Mouse (Mus musculus): ENCODE results near the gene Ncoa6. TPM values are rescaled to one million over a fixed set of nuclear protein-coding genes. Genes with fewer than 3 reads are reported as not detected.

Gene Ncoa6
- polyA plus RNA-seq, 1 experiment from 2014 or later = 34.7 TPM

GRCm38 (mm10) chr2:155394586-155394985, 79.1 kb downstream of the Ncoa6 start:
- DNase-seq (ENCODE audit: low spot score) = no peak
- no peak overlapping the region for H3K27ac ChIP-seq (ENCODE audit: low read depth, low read length)
- 71% methylated on average over 5 of the region's 5 CpGs for WGBS

DNA sequence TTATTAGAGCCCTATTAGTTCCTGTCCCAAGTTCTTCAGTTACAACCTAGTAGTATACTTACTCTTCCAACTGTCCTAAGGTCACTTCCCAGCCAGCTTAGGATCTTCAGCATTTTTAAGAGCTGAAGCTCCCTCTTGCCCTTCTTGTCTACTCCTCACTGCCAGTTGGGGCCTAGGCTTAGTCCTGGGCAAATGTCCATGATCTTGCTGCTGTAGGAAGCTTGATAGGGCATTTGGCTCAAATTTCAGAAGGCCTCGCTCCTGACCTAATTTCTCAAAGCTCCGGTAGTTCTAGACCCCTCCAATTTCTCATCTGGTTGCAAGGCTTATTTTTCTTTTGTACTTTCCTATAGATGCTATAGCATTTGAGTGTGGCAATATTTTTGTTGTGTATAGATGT, 85.1 kb downstream of the Ncoa6 start:
- Histone ChIP-seq H3K4me3 (ENCODE audit: low read depth, low read length) (no peak overlapping the region), H3K27ac (ENCODE audit: low read depth, low read length) (no peak overlapping the region), H3K4me2 (ENCODE audit: low read depth) (no peak overlapping the region), H3K4me1 (ENCODE audit: control insufficient read depth, insufficient read depth, low read length) (peaks cover 10% of the 10 kb centered on the region; the same call in 1 of the 2 replicates), H3K27me3 (ENCODE audit: control insufficient read depth, insufficient read depth, low read length) (no peaks in the 10 kb centered on the region), H3K36me3 (ENCODE audit: control insufficient read depth, insufficient read depth, low read length) (peaks cover 3% of the 10 kb centered on the region), H3K9me3 (ENCODE audit: control insufficient read depth, low read length) (no peaks in the 10 kb centered on the region), H3K9ac (ENCODE audit: low read length) (no peak overlapping the region)
- ATAC-seq (ENCODE audit: insufficient read depth, low FRiP score, low TSS enrichment) (no peak), DNase-seq (ENCODE audit: low spot score) (no peak)
- WGBS = 90% methylated on average over 2 of the region's 2 CpGs

More at GRCm38 (mm10) chr2:155394586-155394985, 79.1 kb downstream of the Ncoa6 start:
- no peak overlapping the region for H3K4me2 ChIP-seq (ENCODE audit: low read depth)
- H3K9me3 ChIP-seq (ENCODE audit: control insufficient read depth, low read length) = no peaks in the 10 kb centered on the region
- no peaks in the 10 kb centered on the region for H3K27me3 ChIP-seq (ENCODE audit: control insufficient read depth, insufficient read depth, low read length)
- ATAC-seq (ENCODE audit: insufficient read depth, low FRiP score, low TSS enrichment) = no peak
- no peak overlapping the region for H3K9ac ChIP-seq (ENCODE audit: low read length)
- no peaks in the 10 kb centered on the region for H3K4me1 ChIP-seq (ENCODE audit: control insufficient read depth, insufficient read depth, low read length)
- H3K4me3 ChIP-seq (ENCODE audit: low read depth, low read length) = no peak overlapping the region
- H3K36me3 ChIP-seq (ENCODE audit: control insufficient read depth, insufficient read depth, low read length) = peaks cover 5% of the 10 kb centered on the region; the same call in 1 of the 2 replicates

DNA sequence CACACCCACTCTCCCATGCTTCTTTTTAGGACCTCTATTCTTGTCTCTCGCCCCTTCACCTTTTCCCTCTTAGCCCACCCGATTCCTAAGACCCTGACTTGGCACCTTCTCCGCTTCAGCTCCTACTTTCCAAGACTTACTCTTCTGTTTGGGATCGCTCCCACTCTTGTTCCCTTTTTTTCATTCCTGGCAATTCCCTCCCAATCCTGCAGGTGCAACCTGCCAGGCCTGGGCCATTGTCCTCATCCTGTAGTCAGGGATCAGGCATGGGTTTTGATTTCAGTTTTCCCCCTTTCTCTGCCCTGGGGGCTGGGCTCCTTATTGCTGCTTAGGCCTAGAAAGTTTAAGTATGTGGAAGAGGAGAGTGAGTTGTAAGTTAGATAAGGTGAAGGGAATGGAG, 86.6 kb downstream of the Ncoa6 start:
- Histone ChIP-seq H3K4me2 (ENCODE audit: low read depth) (no peak overlapping the region), H3K9ac (ENCODE audit: low read length) (no peak overlapping the region), H3K27me3 (ENCODE audit: control insufficient read depth, insufficient read depth, low read length) (no peaks in the 10 kb centered on the region), H3K36me3 (ENCODE audit: control insufficient read depth, insufficient read depth, low read length) (peaks cover 3% of the 10 kb centered on the region), H3K9me3 (ENCODE audit: control insufficient read depth, low read length) (no peaks in the 10 kb centered on the region), H3K27ac (ENCODE audit: low read depth, low read length) (no peak overlapping the region), H3K4me3 (ENCODE audit: low read depth, low read length) (no peak overlapping the region), H3K4me1 (ENCODE audit: control insufficient read depth, insufficient read depth, low read length) (peaks cover 20% of the 10 kb centered on the region)
- no peak for DNase-seq (ENCODE audit: low spot score)
- ATAC-seq (ENCODE audit: insufficient read depth, low FRiP score, low TSS enrichment) = no peak
- 59% methylated on average over 4 of the region's 4 CpGs for WGBS

DNA sequence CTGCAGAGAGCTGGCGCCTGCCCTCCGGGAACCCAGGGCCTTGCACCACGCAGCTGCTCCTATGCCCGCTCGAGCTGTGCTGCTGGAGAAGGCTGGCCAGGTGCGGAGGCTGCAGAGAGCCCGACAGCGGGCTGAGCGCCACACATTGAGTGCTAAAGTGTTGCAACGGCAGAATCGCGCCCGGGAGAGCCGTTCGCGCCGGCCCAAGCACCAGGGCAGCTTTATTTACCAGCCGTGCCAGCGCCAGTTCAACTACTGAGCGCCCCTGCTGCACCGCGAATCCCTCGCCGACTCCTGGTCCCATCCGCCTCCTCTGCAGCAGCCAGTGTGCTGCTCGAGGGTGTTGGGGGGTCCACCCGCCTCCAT, 87.2 kb downstream of the Ncoa6 start:
- peaks cover 3% of the 10 kb centered on the region for H3K36me3 ChIP-seq (ENCODE audit: control insufficient read depth, insufficient read depth, low read length)
- DNase-seq (ENCODE audit: low spot score) = no peak
- peak overlapping the region; percentile 9; the same call in 1 of the 2 replicates for H3K4me2 ChIP-seq (ENCODE audit: low read depth)
- peak overlapping the region; percentile 6; the same call in 1 of the 2 replicates for H3K9ac ChIP-seq (ENCODE audit: low read length)
- 15% methylated on average over 27 of the region's 27 CpGs for WGBS
- H3K9me3 ChIP-seq (ENCODE audit: control insufficient read depth, low read length) = no peaks in the 10 kb centered on the region
- no peak overlapping the region for H3K27ac ChIP-seq (ENCODE audit: low read depth, low read length)
- H3K27me3 ChIP-seq (ENCODE audit: control insufficient read depth, insufficient read depth, low read length) = no peaks in the 10 kb centered on the region
- ATAC-seq (ENCODE audit: insufficient read depth, low FRiP score, low TSS enrichment) = no peak
- 0 out of 2 replicates have a peak overlapping the region, but pooled peaks have one; percentile 1 for H3K4me3 ChIP-seq (ENCODE audit: low read depth, low read length)
- peaks cover 20% of the 10 kb centered on the region for H3K4me1 ChIP-seq (ENCODE audit: control insufficient read depth, insufficient read depth, low read length)

DNA sequence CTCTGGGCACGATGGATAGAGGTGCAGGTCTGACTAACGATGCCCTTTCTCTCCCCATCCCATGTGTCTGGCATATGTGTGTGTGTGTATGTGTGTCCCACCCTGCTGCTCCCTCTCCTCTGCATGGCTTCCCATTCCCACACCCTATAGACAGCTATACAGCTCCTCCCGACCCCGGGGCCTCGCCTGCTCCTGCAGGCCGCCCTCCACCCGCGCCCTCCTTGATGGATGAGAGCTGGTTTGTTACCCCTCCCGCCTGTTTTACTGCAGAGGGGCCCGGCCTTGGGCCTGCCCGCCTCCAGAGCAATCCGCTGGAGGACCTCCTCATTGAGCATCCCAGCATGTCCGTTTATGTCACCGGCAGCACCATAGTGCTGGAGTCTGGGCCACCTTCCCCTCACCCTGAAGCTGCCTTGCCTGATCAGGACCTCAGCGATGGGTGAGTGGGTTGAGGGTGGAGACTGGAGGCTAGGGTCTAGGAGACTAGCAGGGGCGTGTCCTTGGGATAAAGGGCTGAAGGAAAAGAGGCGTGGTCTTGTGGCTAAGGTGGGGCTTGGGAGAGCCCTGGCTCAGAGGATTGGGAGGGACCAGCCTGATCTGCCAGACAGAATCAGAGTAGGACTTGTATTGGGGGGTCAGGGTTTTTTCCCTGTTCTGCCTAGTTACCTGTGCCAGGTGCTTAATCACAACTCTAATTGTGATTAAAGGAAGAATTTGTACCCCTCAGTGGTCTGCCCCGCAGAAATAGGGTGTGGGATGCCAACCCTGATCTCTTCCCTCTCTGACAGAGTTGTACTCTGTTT, 87.8 kb downstream of the Ncoa6 start:
- no peak overlapping the region for H3K27ac ChIP-seq (ENCODE audit: low read depth, low read length)
- ATAC-seq (ENCODE audit: insufficient read depth, low FRiP score, low TSS enrichment) (no peak), DNase-seq (ENCODE audit: low spot score) (peak; percentile 15)
- H3K4me2 ChIP-seq (ENCODE audit: low read depth) = peak overlapping the region; percentile 9; the same call in 1 of the 2 replicates
- peaks cover 3% of the 10 kb centered on the region; the same call in 1 of the 2 replicates for H3K36me3 ChIP-seq (ENCODE audit: control insufficient read depth, insufficient read depth, low read length)
- H3K4me1 ChIP-seq (ENCODE audit: control insufficient read depth, insufficient read depth, low read length) = peaks cover 20% of the 10 kb centered on the region
- 34% methylated on average over 18 of the region's 18 CpGs for WGBS
- no peak overlapping the region for H3K4me3 ChIP-seq (ENCODE audit: low read depth, low read length)
- H3K9me3 ChIP-seq (ENCODE audit: control insufficient read depth, low read length) = no peaks in the 10 kb centered on the region
- H3K27me3 ChIP-seq (ENCODE audit: control insufficient read depth, insufficient read depth, low read length) = no peaks in the 10 kb centered on the region
- H3K9ac ChIP-seq (ENCODE audit: low read length) = peak overlapping the region; percentile 6; the same call in 1 of the 2 replicates

GRCm38 (mm10) chr2:155385090-155385489, 88.6 kb downstream of the Ncoa6 start:
- Histone ChIP-seq H3K4me3 (ENCODE audit: low read depth, low read length) (no peak overlapping the region), H3K9ac (ENCODE audit: low read length) (no peak overlapping the region), H3K27ac (ENCODE audit: low read depth, low read length) (no peak overlapping the region), H3K4me2 (ENCODE audit: low read depth) (peak overlapping the region; percentile 20; the same call in 1 of the 2 replicates), H3K4me1 (ENCODE audit: control insufficient read depth, insufficient read depth, low read length) (peaks cover 20% of the 10 kb centered on the region), H3K36me3 (ENCODE audit: control insufficient read depth, insufficient read depth, low read length) (peaks cover 3% of the 10 kb centered on the region; the same call in 1 of the 2 replicates), H3K27me3 (ENCODE audit: control insufficient read depth, insufficient read depth, low read length) (no peaks in the 10 kb centered on the region), H3K9me3 (ENCODE audit: control insufficient read depth, low read length) (no peaks in the 10 kb centered on the region)
- ATAC-seq (ENCODE audit: insufficient read depth, low FRiP score, low TSS enrichment) (no peak), DNase-seq (ENCODE audit: low spot score) (peak; percentile 78)
- WGBS = 32% methylated on average over 7 of the region's 7 CpGs

DNA sequence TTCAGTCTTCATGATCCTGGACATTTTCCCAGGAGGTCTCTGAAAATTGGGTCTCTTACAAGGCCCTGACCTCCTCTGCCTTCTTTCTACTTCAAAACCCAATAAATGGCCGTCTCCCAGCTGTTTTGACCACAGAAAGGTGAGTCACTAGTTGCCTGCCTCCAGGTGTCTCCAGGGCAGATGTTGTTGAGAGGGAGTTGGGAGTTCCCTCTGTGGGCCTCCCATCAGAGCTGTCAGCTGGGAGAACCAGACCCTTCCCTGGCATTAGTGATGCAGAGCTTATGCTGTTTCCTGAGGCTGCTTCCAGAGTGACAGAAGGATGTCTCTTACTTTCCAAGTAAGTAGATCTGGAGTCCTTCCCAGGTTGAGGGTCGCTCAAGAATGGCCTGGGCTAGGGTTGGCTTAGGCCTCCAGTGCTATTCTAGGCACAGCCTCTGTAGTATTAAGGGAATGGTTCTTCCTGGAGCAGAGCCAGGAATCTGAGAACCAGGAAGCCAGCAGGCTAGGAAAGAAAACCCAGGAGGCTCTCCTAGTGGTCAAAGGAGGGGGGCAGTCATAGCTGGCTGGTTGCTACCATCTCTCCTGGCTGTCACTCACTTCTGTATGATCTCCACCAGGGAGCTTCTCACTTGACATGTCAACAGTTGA, 90.8 kb downstream of the Ncoa6 start:
- Histone ChIP-seq H3K27me3 (ENCODE audit: control insufficient read depth, insufficient read depth, low read length) (no peaks in the 10 kb centered on the region), H3K27ac (ENCODE audit: low read depth, low read length) (no peak overlapping the region), H3K4me3 (ENCODE audit: low read depth, low read length) (peak overlapping the region; percentile 80), H3K9me3 (ENCODE audit: control insufficient read depth, low read length) (no peaks in the 10 kb centered on the region), H3K9ac (ENCODE audit: low read length) (no peak overlapping the region), H3K4me1 (ENCODE audit: control insufficient read depth, insufficient read depth, low read length) (peaks cover 20% of the 10 kb centered on the region), H3K36me3 (ENCODE audit: control insufficient read depth, insufficient read depth, low read length) (no peaks in the 10 kb centered on the region; the same call in 1 of the 2 replicates), H3K4me2 (ENCODE audit: low read depth) (peak overlapping the region; percentile 82)
- WGBS = 82% methylated on average over 2 of the region's 2 CpGs
- ATAC-seq (ENCODE audit: insufficient read depth, low FRiP score, low TSS enrichment) (no peak), DNase-seq (ENCODE audit: low spot score) (no peak)

DNA sequence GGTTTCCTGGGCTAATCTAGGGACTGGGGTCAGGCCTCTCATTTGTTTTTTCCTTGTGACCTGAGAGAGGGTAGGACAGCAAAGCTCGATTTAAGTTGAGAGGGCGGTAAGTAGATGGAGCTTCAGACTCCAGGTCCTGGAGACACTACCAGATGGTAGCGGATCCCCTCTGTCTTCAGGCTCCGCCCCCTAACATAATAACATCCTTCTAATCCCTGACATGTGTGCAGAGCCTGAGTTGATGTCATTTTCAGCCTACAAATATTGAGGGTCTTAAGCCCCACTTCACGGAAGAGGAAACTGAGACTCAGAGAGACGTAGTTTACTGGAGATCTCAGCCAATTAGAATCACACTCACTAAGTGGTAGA, 91.4 kb downstream of the Ncoa6 start:
- Histone ChIP-seq H3K4me3 (ENCODE audit: low read depth, low read length) (peak overlapping the region; percentile 80), H3K4me2 (ENCODE audit: low read depth) (peak overlapping the region; percentile 82), H3K27me3 (ENCODE audit: control insufficient read depth, insufficient read depth, low read length) (no peaks in the 10 kb centered on the region), H3K9ac (ENCODE audit: low read length) (peak overlapping the region; percentile 96), H3K27ac (ENCODE audit: low read depth, low read length) (peak overlapping the region; percentile 98), H3K4me1 (ENCODE audit: control insufficient read depth, insufficient read depth, low read length) (peaks cover 20% of the 10 kb centered on the region), H3K9me3 (ENCODE audit: control insufficient read depth, low read length) (no peaks in the 10 kb centered on the region), H3K36me3 (ENCODE audit: control insufficient read depth, insufficient read depth, low read length) (no peaks in the 10 kb centered on the region)
- no peak for DNase-seq (ENCODE audit: low spot score)
- peak; percentile 28 for ATAC-seq (ENCODE audit: insufficient read depth, low FRiP score, low TSS enrichment)
- WGBS = 28% methylated on average over 6 of the region's 6 CpGs

Measured in neural tube, embryonic 11.5 days (tissue).